Mouse (Mus musculus): ENCODE data around the gene Tspan5. TPM values are rescaled to one million over a fixed set of nuclear protein-coding genes. Genes with fewer than 3 reads are reported as not detected.

The Tspan5 gene
- polyA plus RNA-seq, 1 experiment: 22.2 TPM

DNA sequence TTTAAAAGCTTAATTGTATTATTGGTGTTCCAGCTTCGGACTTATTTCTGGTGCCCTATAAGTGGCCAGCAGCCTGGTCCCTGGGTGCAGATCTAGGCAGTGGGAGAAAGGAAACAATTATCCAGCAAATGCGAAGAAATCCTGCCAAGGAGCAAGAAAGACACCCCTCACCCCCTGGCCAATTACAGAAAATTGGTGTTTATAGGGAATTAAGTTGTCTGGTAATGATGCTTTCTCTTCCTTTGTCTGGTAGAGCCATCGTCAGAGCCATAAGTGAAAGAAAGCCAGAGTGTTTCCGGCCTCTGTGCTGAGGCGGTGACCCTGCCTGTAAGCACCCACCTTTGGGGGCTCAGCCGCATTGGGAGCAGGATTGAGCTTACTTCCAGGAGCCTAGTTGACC is 59.7 kb downstream of the Tspan5 start:
- Histone ChIP-seq H3K9ac (ENCODE audit: low read depth, poor library complexity, severe bottlenecking) (no peak overlapping the region), H3K27ac (ENCODE audit: insufficient read depth, low read length) (no peak overlapping the region)
- TF ChIP-seq CTCF (IDR thresholded peaks at IDR 0.05; ENCODE audit: low read depth, low read length): no peak
- no peak for TF ChIP-seq EP300 (IDR thresholded peaks at IDR 0.05; ENCODE audit: insufficient read depth, low read depth, low read length)
- no peak for TF ChIP-seq POLR2A (IDR thresholded peaks at IDR 0.05; ENCODE audit: insufficient read depth, low read length)

GRCm38 (mm10) chr3:138802722-138803443 is 60.9 kb downstream of the Tspan5 start:
- Histone ChIP-seq H3K4me3 (ENCODE audit: low read depth, low read length) (no peak overlapping the region), H3K36me3 (ENCODE audit: control insufficient read depth, insufficient read depth, low read length, poor library complexity, severe bottlenecking) (no peaks in the 10 kb centered on the region), H3K27me3 (ENCODE audit: control insufficient read depth, insufficient read depth, low read length, poor library complexity, severe bottlenecking) (no peaks in the 10 kb centered on the region), H3K9ac (ENCODE audit: low read depth, poor library complexity, severe bottlenecking) (no peak overlapping the region), H3K9me3 (replicated peaks; ENCODE audit: control insufficient read depth, insufficient read depth, low read length, poor library complexity, severe bottlenecking) (no peaks in the 10 kb centered on the region), H3K4me1 (ENCODE audit: control insufficient read depth, insufficient read depth, low read length) (no peaks in the 10 kb centered on the region), H3K27ac (ENCODE audit: insufficient read depth, low read length) (no peak overlapping the region)
- no peak for TF ChIP-seq EP300 (IDR thresholded peaks at IDR 0.05; ENCODE audit: insufficient read depth, low read depth, low read length)

More for the DNA sequence above, 59.7 kb downstream of the Tspan5 start:
- Histone ChIP-seq H3K4me1 (ENCODE audit: control insufficient read depth, insufficient read depth, low read length) (no peaks in the 10 kb centered on the region), H3K27me3 (ENCODE audit: control insufficient read depth, insufficient read depth, low read length, poor library complexity, severe bottlenecking) (no peaks in the 10 kb centered on the region), H3K36me3 (ENCODE audit: control insufficient read depth, insufficient read depth, low read length, poor library complexity, severe bottlenecking) (no peaks in the 10 kb centered on the region), H3K9me3 (replicated peaks; ENCODE audit: control insufficient read depth, insufficient read depth, low read length, poor library complexity, severe bottlenecking) (no peaks in the 10 kb centered on the region), H3K4me3 (ENCODE audit: low read depth, low read length) (no peak overlapping the region)

GRCm38 (mm10) chr3:138803444-138804085 is 61.6 kb downstream of the Tspan5 start:
- H3K4me3 ChIP-seq (ENCODE audit: low read depth, low read length): no peak overlapping the region
- H3K27ac ChIP-seq (ENCODE audit: insufficient read depth, low read length): no peak overlapping the region
- H3K27me3 ChIP-seq (ENCODE audit: control insufficient read depth, insufficient read depth, low read length, poor library complexity, severe bottlenecking): no peaks in the 10 kb centered on the region
- H3K36me3 ChIP-seq (ENCODE audit: control insufficient read depth, insufficient read depth, low read length, poor library complexity, severe bottlenecking): no peaks in the 10 kb centered on the region
- H3K9ac ChIP-seq (ENCODE audit: low read depth, poor library complexity, severe bottlenecking): no peak overlapping the region
- no peaks in the 10 kb centered on the region for H3K4me1 ChIP-seq (ENCODE audit: control insufficient read depth, insufficient read depth, low read length)
- no peak for TF ChIP-seq EP300 (IDR thresholded peaks at IDR 0.05; ENCODE audit: insufficient read depth, low read depth, low read length)
- TF ChIP-seq POLR2A (IDR thresholded peaks at IDR 0.05; ENCODE audit: insufficient read depth, low read length): no peak
- TF ChIP-seq CTCF (IDR thresholded peaks at IDR 0.05; ENCODE audit: low read depth, low read length): no peak
- H3K9me3 ChIP-seq (replicated peaks; ENCODE audit: control insufficient read depth, insufficient read depth, low read length, poor library complexity, severe bottlenecking): no peaks in the 10 kb centered on the region

GRCm38 (mm10) chr3:138804104-138805048 is 62.4 kb downstream of the Tspan5 start:
- Histone ChIP-seq H3K36me3 (ENCODE audit: control insufficient read depth, insufficient read depth, low read length, poor library complexity, severe bottlenecking) (no peaks in the 10 kb centered on the region), H3K27me3 (ENCODE audit: control insufficient read depth, insufficient read depth, low read length, poor library complexity, severe bottlenecking) (no peaks in the 10 kb centered on the region), H3K4me3 (ENCODE audit: low read depth, low read length) (no peak overlapping the region), H3K27ac (ENCODE audit: insufficient read depth, low read length) (no peak overlapping the region), H3K9me3 (replicated peaks; ENCODE audit: control insufficient read depth, insufficient read depth, low read length, poor library complexity, severe bottlenecking) (no peaks in the 10 kb centered on the region), H3K9ac (ENCODE audit: low read depth, poor library complexity, severe bottlenecking) (no peak overlapping the region), H3K4me1 (ENCODE audit: control insufficient read depth, insufficient read depth, low read length) (no peaks in the 10 kb centered on the region)
- TF ChIP-seq POLR2A (IDR thresholded peaks at IDR 0.05; ENCODE audit: insufficient read depth, low read length) (no peak), CTCF (IDR thresholded peaks at IDR 0.05; ENCODE audit: low read depth, low read length) (no peak), EP300 (IDR thresholded peaks at IDR 0.05; ENCODE audit: insufficient read depth, low read depth, low read length) (no peak)

- H3K27me3 ChIP-seq (ENCODE audit: control insufficient read depth, insufficient read depth, low read length, poor library complexity, severe bottlenecking): no peaks in the 10 kb centered on the region
Observed at GRCm38 (mm10) chr3:138807795-138808194, 65.8 kb downstream of the Tspan5 start.

More at GRCm38 (mm10) chr3:138807795-138808194, 65.8 kb downstream of the Tspan5 start:
- Histone ChIP-seq H3K9ac (ENCODE audit: low read depth, poor library complexity, severe bottlenecking) (no peak overlapping the region), H3K4me1 (ENCODE audit: control insufficient read depth, insufficient read depth, low read length) (peaks cover 2% of the 10 kb centered on the region), H3K9me3 (replicated peaks; ENCODE audit: control insufficient read depth, insufficient read depth, low read length, poor library complexity, severe bottlenecking) (no peaks in the 10 kb centered on the region), H3K36me3 (ENCODE audit: control insufficient read depth, insufficient read depth, low read length, poor library complexity, severe bottlenecking) (no peaks in the 10 kb centered on the region), H3K27ac (ENCODE audit: insufficient read depth, low read length) (no peak overlapping the region), H3K4me3 (ENCODE audit: low read depth, low read length) (no peak overlapping the region)
- TF ChIP-seq CTCF (IDR thresholded peaks at IDR 0.05; ENCODE audit: low read depth, low read length): no peak
- no peak for TF ChIP-seq POLR2A (IDR thresholded peaks at IDR 0.05; ENCODE audit: insufficient read depth, low read length)
- no peak for TF ChIP-seq EP300 (IDR thresholded peaks at IDR 0.05; ENCODE audit: insufficient read depth, low read depth, low read length)

Measured in ES-Bruce4 (cell line).